Mouse (Mus musculus) frontal cortex, postnatal 36 days (tissue): ENCODE measurements around the gene Camkmt.

Experiments used
- DNase-seq, 2 experiments: peaks; one replicate each; pipeline ENCODE4 v3.0.0; 2022; ENCODE audit warnings: low spot score in 2 of 2

Camkmt gene

GRCm38 (mm10) chr17:85089621-85090020, 731 bp upstream of the Camkmt start:
- peak in 1 of 2 experiments; percentile 17 for DNase-seq

GRCm38 (mm10) chr17:85091762-85092161, 1.4 kb downstream of the Camkmt start:
- no peak for DNase-seq

- DNase-seq: no peak
Measured at GRCm38 (mm10) chr17:85096396-85096795, 6.0 kb downstream of the Camkmt start.

GRCm38 (mm10) chr17:85098677-85099323, 8.4 kb downstream of the Camkmt start:
- no peak for DNase-seq

GRCm38 (mm10) chr17:85100232-85100631, 9.9 kb downstream of the Camkmt start:
- DNase-seq: no peak

- no peak for DNase-seq
Measured at GRCm38 (mm10) chr17:85101751-85102150, 11.4 kb downstream of the Camkmt start.

GRCm38 (mm10) chr17:85103310-85103709, 13.0 kb downstream of the Camkmt start:
- no peak for DNase-seq

- no peak for DNase-seq
Measured at GRCm38 (mm10) chr17:85110640-85111039, 20.3 kb downstream of the Camkmt start.

GRCm38 (mm10) chr17:85113441-85113840, 23.1 kb downstream of the Camkmt start:
- DNase-seq: no peak

- DNase-seq: peak; percentile 51 to 70
Measured at GRCm38 (mm10) chr17:85116643-85117042, 26.3 kb downstream of the Camkmt start.

- DNase-seq: no peak
Measured at GRCm38 (mm10) chr17:85138393-85138792, 48.0 kb downstream of the Camkmt start.

- no peak for DNase-seq
Measured at GRCm38 (mm10) chr17:85141621-85142020, 51.3 kb downstream of the Camkmt start.

- no peak for DNase-seq
Measured at GRCm38 (mm10) chr17:85142495-85143111, 52.3 kb downstream of the Camkmt start.

GRCm38 (mm10) chr17:85144141-85144540, 53.8 kb downstream of the Camkmt start:
- no peak for DNase-seq

- no peak for DNase-seq
Measured at GRCm38 (mm10) chr17:85148348-85148747, 58.0 kb downstream of the Camkmt start.

- no peak for DNase-seq
Measured at GRCm38 (mm10) chr17:85149211-85149738, 58.9 kb downstream of the Camkmt start.

GRCm38 (mm10) chr17:85151264-85151663, 60.9 kb downstream of the Camkmt start:
- DNase-seq: no peak

GRCm38 (mm10) chr17:85158202-85158601, 67.8 kb downstream of the Camkmt start:
- no peak for DNase-seq

GRCm38 (mm10) chr17:85159526-85159925, 69.2 kb downstream of the Camkmt start:
- no peak for DNase-seq

GRCm38 (mm10) chr17:85160786-85161185, 70.4 kb downstream of the Camkmt start:
- DNase-seq: no peak

- DNase-seq: no peak
Measured at GRCm38 (mm10) chr17:85162569-85163271, 72.4 kb downstream of the Camkmt start.

- DNase-seq: no peak
Measured at GRCm38 (mm10) chr17:85163272-85163610, 72.9 kb downstream of the Camkmt start.

GRCm38 (mm10) chr17:85168761-85169160, 78.4 kb downstream of the Camkmt start:
- no peak for DNase-seq
